Mouse (Mus musculus): ENCODE data around the gene Cnr1.

DNA sequence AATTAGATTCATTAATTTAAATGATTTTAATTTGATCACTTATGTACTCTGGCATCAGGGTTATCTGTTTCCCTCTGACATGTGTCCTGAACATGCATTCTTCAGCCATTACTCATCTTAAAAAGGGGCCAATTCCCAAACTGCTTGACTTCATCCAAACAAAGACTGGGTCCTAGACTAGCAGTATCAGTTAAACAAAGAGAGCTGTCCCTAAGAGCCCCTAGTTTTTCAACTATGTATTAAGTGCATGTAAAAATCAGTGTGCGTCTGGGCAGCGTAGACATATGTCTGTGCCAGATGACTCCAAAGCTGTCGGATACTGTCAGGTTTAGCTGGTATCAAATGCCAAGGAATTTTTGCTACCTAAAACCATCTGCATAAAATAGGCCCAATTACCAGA lies 23.2 kb downstream of the Cnr1 start:
- no peak for TF ChIP-seq CTCF (IDR thresholded peaks at IDR 0.05)
- TF ChIP-seq EP300 (IDR thresholded peaks at IDR 0.05) = no peak

Measured in lung, postnatal 0 days (tissue).